Mouse (Mus musculus) testis, postnatal 10 days (tissue): ENCODE measurements at regions not wholly inside any gene's neighbourhood (a gene's known extent, or its start where the extent isn't known, plus 50 kb on each side); places are given as distances from the start of the nearest gene placed in this dataset.

Source experiments
- DNase-seq: peaks from one replicate; pipeline ENCODE4 v3.0.0; 2021; ENCODE audit warnings: low spot score

DNA sequence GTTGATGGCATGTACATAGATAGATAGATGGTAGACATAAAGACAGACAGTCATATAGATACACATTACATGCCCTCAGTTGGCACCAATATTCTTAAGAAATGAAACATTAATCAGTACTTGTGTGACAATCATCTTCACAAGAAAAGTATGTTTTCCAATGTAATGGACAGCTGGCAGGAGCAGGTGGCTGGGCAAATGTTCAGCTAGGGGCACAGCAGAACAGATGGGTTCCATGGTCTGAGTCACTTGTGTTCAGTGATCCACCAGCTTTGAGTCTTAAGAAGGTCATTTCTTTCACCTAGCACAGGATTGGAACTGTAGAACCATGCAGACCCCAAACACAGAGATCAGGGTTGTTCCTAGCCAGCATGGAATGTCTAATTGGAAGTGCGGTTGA, 2631.2 kb upstream of the 5930422O12Rik start:
- no peak for DNase-seq

DNA sequence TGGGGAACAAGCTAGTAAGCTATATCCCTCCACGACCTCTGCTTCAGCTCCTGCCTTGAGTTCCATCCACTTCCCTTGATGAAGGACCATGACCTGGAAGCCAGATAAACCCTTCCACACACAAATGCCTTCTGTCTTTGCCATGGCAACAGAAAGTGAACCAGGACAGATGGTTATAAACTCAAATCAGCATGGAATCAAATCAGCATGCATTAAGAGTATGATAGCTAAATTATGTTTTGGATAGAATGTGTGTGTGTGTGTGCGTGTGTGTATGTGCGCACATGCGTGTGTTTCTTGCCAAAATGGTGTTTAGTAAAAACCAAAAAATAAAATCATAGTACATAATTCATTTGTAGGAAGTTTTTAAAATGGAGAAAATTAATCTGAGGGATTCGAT, 2611.5 kb upstream of the 5930422O12Rik start:
- DNase-seq = no peak

DNA sequence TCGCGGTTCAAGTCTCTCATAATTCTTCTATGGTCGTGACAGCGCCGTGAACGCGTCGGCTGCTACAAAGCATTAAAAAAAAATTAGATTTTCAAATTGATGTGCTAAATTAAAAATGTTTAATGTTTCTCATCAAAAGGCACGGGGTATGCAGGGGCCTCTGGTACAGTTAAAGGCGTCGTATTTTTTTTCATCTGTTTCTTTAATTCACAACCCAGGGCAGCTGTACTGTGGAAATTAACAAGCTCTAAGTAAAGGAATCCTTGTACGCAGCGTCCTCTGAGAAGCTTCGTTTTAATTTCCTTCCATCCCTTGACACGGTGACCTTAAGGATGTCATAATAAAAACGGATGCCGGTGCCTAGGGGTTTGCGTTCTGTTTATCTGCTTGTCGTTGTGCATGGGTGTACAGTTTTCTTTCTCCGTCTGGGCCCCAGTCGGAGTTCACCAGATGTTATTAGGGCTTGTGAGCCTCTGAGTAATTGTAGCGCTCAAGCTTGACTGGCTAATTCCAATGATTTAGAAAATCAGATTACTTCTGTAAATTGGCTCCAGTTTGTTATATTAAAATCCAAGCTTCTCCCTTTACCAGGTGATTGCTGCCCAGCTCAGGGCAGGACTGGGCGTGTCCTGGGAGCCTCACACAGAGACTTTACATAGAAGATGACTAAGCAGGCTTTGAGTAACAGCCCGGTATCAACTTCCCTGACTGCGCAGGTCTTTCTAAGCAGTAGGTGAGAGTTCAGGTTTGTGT, 2605.5 kb upstream of the 5930422O12Rik start:
- DNase-seq = no peak

DNA sequence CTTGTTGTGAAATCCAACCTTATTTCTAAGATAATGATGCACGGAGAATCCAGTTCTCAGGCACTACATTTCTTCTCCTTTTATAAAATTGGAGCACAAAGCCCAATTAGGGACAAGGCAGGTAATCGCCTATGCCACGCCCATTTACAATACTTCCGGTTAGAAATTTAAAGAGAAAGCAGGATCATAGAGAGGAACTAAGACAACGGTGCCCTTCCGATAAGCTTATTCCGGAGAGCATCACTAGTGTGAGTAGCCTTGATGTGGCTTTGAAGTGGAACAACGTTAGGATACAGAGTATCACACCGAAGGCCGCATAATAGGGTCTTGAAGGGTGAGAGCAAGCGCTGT, 2604.9 kb upstream of the 5930422O12Rik start:
- DNase-seq = no peak

DNA sequence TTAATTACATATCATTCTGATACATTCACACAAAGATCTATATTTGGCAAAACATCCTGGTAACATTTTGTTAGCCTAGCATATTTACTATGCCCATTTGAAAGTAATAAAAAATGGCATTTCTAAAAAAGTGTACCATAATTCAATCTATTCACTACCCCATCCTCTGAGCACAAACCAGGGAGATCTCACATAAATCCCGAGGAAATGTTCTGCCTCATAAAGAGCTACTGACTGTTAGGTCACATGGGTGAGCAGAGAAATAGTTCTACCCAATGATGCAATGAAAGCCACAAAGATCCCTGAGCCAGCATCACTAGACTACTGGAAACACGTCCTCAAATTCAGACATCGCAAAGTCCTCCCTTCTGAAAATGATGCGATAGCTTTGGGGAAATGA, 2602.5 kb upstream of the 5930422O12Rik start:
- DNase-seq = no peak

DNA sequence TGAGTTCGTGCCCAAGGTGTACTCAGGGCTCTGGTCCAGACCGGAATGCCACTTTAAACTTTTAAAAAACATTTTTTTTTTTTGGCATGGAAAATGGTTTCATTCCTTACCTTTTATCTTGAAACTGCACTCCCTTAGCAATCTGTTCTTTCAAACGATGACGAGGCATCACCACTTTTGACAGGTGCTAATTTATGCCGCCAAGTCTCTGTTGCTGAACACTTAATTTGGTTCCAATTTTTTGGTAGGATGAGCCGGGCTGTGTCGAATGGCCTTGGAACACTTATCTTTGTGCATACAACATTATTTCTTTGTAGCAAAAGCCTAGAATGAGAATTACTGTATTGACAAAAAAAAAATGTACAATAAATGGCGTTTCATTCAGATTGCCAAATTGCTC, 2590.5 kb upstream of the 5930422O12Rik start:
- no peak for DNase-seq

DNA sequence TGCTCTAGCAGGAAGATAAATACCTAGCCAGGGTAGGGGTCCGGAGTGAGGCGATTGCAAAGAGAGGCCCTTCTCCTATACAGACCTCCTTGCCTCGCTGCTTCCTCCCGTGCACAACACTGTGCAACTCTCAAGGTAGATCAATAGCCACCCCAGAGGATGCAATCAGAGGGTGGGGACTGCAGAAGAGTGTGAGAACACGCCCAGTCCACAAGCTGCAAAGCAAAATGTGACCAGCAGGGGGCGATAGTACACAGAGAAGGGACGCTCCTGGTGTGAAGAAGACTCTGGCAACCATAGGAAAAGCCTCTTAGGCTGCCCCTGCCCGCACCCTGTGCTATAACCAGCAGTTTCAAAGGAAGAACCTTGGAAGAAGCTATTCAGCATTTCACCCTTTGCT, 2588.4 kb upstream of the 5930422O12Rik start:
- DNase-seq = peak; percentile 93

DNA sequence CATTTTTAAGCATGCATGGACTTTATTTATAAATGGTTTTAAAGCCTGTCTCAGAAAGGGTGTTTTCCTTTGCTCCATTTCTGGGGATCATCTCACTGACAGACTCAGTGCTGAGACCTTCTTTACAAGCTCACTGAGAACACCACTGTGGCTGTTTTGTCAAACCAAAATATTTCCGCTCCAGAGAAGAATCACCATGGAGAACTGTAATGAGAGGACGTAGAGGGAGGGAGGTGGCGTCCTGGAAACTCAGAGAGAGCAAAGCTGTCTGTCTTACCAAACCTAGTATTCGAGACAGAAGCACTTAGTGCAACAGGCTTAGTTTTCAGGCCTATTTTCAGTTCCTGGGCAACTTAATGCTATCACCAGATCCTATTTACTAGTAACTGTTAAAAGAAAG, 2565.5 kb upstream of the 5930422O12Rik start:
- DNase-seq = no peak

DNA sequence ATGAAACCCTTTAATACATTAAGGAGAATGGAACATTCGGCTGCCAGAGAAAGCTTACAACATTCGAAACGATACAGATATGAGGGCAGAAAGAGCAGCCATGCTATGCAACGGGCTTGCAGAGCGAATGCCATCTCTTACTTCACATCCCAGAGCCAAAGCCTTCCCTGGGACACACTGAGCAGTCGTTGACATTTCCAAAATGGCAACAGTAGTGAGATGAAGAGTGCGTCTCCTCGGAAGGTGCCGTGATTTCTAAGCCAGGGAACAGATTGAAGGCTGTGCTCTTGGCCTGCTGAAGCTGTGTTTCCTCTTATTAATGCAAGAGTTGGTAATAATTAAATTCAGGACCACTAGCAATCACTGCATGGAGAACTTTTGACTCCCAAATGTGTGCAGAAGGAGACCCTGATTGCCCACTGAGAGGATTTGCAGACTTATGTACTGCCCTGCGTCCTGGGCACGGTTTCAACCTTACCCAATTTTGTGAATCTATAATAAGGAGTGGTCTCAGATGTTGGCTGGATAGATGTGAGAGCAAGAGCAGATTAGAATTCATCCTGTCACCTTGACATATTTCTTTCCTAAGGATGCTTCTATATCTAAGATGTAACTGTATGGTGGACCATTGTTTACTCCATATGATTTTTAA, 2522.3 kb upstream of the 5930422O12Rik start:
- no peak for DNase-seq

DNA sequence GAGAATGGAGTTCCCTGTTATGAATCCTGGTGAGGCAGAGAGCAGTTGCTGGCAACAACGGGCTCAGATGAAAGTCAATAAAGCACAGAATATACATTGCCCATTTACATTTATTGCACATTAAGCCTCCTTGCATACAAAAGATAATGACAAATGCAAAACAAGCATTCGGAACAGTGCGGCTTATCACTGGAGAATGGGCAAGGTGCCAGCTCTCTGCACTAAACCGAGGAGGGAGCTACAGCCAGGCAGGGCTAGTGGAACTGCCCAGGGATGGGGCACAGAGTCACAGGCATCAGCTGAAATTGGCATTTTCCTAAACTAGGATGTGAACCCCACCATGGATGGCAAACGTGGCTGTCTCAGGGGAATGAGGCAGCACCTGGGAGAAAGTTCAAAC, 2514.8 kb upstream of the 5930422O12Rik start:
- DNase-seq = peak; percentile 53

DNA sequence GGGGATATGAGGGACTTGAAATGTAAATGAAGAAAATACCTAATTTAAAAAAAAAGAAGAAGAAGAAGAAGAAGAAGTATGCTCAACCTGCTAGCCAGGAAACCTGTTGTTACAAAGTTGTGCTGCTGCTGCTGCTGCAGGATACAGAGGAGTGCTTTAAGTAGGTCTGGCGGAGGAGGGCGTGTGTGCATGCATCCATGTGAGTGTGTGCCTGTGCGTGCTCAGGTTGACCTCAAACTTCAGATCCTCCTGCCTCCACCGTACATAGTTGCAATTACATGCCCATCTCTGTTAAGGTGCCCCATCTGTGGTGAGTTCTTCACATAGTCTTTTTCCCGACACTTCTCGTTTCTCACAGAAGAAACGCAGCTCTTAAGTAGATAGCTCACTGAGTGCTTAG, 2513.4 kb upstream of the 5930422O12Rik start:
- DNase-seq = no peak

DNA sequence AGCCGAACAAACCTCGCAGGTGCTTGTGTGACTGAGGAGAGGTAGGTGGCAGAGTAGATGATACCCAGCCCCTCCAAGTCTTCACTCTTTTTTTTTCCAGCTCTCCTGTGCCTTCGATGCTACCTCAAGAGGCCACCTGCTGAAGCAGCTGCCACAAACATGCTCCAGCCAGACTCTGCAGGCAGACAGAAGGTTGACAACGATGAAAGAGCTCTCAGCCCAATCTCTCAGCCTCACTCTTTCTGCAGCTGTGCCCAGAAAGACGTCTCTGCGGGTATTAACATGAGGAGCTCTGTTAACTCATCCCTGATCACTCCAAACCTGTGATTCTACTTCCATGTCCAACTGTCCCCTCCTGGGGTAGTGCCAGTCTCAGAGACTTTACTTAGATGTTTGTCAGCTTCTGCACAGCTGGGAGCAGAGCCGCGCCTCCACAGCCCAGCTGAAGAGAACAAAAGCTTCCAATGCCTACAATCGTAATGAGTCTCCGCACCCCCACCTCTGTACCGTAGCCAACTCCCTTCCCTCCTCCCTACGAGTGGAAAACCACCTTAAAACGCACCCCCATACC, 2512.8 kb upstream of the 5930422O12Rik start:
- peak; percentile 46 for DNase-seq

DNA sequence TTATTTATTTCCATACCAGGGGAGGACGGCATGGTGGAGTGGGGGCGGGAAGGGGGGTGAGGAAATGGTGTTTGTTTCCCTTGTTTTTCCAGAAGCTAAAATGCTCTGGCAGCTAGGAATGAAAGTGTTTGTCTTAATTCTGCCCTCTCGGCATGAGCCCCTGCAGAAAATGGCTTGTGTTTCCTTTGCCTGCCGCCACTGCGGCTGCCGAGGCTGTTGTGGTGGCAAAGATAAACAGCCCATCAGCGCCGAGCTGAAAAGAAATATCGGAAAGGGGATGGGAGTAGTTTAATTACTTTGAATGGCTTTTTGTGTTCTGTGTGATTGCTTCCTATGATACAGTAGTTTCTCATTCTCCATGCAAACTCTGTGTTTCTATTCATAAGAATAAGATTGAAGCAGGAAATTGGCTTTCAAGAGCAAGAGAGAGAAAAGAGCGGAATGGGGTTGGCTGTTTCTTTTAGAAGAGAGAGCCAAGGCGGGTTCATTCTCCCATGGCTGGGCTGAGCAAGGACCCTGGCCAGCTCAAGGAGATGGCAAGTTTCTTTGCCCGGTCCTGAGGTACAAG, 2512.2 kb upstream of the 5930422O12Rik start:
- no peak for DNase-seq

DNA sequence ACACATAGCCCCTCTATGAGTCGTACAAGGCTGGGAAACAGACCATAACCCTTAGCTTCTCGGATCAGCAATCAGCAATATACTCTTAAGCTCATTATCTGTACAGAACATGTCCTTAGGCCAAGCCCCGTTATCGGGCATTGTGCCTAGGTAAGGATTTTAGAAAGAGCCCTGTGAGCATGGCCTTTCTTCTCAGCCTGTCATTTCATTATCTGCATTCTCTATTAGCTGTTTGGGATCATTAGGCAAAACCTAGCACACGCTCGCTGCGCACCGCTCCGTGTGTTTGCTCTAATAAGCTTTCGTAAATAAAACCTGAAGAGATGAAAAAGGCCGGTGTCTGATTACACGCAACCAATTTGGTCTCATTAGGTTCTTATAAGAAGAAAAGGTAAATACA, 2507.1 kb upstream of the 5930422O12Rik start:
- DNase-seq = no peak

DNA sequence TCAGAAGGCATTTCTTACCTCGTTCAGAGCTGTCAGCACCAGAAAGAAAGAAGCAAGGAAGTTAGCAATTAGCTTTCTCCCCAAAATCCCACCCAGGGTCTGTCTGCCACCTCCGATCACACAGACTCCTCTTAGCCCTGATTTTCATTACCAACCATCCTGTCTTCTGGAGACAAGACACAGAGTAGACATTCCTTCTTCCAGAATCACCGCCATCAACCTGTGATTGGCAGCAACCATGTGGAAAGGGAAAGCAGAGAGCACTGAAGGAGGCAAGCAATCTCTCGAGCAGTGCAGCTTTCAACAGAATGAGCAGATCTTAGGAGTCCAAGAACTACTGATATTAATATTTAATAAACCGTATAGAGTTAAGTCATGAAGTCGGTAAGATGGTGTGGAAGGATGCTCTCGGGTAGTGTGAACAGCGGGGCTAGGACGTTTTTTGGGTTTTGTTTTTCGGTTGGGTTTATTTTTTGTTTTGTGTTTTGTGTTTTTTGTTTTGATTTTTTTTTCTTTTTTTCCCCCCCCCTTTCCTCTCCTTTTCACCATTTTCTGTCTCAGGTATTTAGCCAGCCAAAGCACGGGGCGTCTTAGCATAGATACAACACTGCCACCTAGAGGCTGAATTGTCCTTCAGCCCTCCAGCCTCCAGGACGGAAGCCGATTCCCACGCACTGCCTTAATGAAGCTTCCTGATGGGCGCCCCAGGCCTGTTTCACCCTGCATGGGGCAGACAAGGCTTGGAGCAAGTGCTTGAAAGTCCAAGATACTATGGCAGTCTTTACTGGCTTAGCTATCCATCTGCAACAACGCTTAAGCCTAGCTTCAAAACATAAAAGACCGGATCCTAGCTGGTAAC, 2505.0 kb upstream of the 5930422O12Rik start:
- peak; percentile 73 for DNase-seq

DNA sequence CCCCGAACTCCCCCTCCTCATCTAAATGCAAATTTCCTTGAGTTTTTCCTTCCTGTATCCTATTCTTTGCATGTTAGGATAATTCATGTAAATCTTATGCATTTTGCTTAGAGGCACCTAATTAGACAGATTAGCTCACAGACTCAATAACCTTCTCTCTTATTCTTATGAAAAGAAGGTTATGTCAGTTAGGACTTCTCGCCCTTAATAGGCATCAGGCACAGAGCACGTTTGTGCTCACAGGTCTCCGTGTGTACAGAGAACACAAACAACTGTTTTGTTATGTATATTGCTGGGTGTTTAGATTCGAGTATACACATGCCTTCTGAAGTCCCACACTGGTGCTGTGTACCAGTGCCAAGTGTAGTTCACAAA, 2504.4 kb upstream of the 5930422O12Rik start:
- no peak for DNase-seq

DNA sequence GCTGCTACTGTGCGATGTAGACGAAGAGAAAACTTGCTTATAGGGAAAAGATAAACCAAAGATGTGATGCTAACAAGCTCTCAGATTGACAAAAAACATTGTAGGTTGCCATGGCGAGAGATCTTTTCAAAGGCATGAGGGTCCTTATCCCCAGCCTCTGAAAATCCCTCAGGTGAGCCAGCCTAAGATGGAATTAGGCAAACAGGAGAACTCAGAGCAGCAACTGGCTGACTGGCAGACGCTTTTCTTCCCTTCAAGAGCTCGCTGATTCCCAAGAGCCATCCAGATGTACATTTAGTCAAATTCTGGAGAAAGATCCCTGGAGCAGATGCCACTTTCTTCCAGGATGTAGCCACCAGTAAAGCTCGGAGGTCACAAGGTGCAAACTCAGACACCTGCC, 2503.9 kb upstream of the 5930422O12Rik start:
- no peak for DNase-seq

DNA sequence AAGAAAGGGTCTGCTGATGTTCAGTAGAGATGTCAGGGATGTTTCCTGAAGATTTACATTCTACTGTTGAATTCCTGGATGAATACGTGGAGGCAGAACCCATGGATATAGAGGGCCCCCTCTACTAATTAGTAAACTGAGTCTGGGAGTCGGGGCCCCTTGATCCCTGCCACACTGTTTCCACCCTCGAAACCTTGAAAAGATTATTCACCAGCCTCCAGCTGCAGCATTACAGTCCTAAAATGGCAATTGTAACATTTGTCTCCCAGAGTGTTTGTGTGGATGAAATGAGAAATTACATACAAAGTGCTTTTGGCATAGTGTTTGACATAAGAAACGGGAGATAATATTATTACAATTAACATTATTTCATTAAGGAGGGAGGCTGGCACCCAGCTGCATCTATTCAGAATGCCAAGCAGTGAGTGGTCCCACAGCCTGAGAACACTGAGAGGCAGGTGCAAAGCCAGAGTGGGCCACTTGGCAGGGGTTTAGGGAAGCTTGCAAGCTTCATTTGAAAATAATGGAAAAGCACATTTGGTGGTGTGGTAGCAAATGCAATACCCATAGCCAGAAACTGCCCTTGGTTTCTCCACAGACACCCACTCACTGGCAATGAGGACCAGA, 2490.9 kb upstream of the 5930422O12Rik start:
- DNase-seq = no peak

DNA sequence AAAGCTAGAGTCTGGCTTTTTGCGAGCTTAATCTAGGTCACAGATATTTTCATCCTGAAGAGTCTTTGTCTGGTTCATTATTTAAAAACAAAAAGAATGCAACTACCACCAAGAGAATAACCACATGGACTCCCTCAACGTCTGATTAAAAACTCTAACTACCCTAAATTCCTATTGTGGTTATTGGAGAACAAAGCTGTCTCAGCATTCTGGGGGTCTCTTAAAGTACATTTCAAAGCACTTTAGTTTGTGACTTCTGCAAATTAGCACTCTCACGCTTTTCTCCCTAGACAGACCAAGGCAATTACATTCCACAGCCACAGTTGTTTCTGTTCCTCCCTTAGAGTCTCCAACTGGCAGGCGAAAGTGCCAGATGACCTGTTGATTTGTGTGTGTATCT, 2487.6 kb upstream of the 5930422O12Rik start:
- no peak for DNase-seq

DNA sequence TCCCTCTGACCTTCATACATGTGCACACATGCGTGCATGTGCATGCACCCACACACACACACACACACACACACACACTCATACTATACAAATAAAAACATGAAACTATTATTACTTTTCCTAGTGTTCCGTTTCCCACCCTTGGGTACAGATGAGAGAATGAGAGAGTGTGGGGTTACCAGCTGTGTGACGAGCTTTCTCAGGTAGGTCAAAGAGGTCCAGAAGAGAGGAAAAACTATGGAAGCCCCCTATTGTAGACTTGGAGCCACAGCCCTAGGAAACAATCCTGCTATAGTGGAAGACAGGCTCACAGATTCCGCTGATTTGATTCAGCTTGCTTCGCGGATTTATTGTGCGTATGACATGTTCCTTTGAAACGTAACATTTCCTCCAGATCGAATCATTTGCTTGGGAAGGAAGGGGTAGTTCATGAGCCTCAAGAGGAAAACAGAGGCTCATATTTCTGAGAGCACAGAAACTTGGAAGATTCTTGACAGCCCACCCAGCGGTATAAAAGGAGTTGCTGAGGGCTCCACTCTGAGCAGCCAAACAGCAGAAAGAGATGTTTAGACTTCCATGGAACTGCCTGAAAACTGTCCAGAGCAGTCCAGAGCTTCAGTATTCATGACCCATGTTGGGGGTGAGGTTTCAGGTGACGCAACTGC, 2486.9 kb upstream of the 5930422O12Rik start:
- no peak for DNase-seq
